Mouse (Mus musculus): ENCODE results near the gene Col12a1. TPM values are rescaled to one million over a fixed set of nuclear protein-coding genes. Genes with fewer than 3 reads are reported as not detected.

Gene Col12a1
- polyA plus RNA-seq, 1 experiment, result 4.7 TPM

DNA sequence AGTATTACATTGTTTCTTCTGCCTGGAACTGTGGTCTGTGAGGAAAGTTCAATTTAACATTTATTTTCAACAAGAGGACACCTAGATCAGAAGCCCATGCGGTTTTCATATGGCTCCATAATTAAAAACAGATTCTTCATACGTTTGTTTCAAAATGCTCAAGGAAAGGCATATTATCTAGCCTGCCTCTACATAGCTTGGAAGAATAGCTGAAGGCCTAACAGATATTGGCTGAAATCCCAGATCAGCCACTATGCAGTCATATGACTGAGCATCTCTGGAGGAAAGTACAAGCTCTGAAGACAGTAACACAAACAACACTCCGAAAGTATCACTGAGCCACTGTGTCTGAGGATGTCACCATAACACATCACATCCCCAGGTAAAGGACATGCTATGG, 72.9 kb downstream of the Col12a1 start:
- no peaks in the 10 kb centered on the region for H3K4me1 ChIP-seq (ENCODE audit: control insufficient read depth, insufficient read depth, low read length)
- H3K36me3 ChIP-seq (ENCODE audit: control insufficient read depth, insufficient read depth, low read length), result no peaks in the 10 kb centered on the region
- no peak overlapping the region for H3K27ac ChIP-seq (ENCODE audit: control insufficient read depth, insufficient read depth, low read depth, low read length)
- TF ChIP-seq CTCF (IDR thresholded peaks at IDR 0.05; ENCODE audit: control insufficient read depth, insufficient read depth, insufficient replicate concordance, low read depth, low read length) (no peak), POLR2A (IDR thresholded peaks at IDR 0.05; ENCODE audit: control insufficient read depth, low read depth, low read length) (no peak)
- H3K4me3 ChIP-seq (ENCODE audit: control insufficient read depth, low read depth, low read length), result no peak overlapping the region
- no peaks in the 10 kb centered on the region for H3K27me3 ChIP-seq (ENCODE audit: control insufficient read depth, insufficient read depth, low read length)

DNA sequence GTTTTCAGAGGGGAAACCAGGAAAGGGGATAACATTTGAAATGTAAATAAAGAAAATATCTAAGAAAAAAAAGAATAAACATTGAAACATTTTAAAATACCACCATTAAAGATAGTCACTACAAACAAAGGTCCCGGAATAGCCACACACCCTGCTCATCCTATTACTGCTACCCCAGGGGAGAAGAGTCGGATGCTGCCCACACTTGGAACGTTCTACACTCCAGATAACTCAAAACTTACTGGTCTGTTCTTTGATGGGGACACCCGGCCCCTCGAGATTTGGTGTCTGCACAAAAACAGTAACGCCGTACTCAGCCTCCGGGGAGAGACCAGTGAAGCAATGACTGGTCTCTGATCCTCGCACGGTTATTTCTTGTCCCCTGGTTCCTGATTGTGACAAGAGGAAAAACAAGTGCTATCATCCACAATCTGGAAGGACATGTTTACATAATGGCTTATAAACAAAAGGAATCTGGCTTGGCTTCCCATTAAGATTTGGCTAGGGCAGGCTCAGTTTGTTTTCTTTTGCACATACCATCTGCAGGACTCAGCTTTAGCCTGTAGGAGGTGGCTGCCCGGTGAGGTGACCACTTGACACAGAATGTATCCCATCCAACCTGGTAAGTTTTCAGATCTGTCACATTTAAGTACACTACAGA, 79.1 kb downstream of the Col12a1 start:
- no peak overlapping the region for H3K4me3 ChIP-seq (ENCODE audit: control insufficient read depth, low read depth, low read length)
- no peaks in the 10 kb centered on the region for H3K36me3 ChIP-seq (ENCODE audit: control insufficient read depth, insufficient read depth, low read length)
- TF ChIP-seq CTCF (IDR thresholded peaks at IDR 0.05; ENCODE audit: control insufficient read depth, insufficient read depth, insufficient replicate concordance, low read depth, low read length) (no peak), POLR2A (IDR thresholded peaks at IDR 0.05; ENCODE audit: control insufficient read depth, low read depth, low read length) (no peak)
- no peak overlapping the region for H3K27ac ChIP-seq (ENCODE audit: control insufficient read depth, insufficient read depth, low read depth, low read length)
- no peaks in the 10 kb centered on the region for H3K27me3 ChIP-seq (ENCODE audit: control insufficient read depth, insufficient read depth, low read length)
- no peaks in the 10 kb centered on the region for H3K4me1 ChIP-seq (ENCODE audit: control insufficient read depth, insufficient read depth, low read length)

DNA sequence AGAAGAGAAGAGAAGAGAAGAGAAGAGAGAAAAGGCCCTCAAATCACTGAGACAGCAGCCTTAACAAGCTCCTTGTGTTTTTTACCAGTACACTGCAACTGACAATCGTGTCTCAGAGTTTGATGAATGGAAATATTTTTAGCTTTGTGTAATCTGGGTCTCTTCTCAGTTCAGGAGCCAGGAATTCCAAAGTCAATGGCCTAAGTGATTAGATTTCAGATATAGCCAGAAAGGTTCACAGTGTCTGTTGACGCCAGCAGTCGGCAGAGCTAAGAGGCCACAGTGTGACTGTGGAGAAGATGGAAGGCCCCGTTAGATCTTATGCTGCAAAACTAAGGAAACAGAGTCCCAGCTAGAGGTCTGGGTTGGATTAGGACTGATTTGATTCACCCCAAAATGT, 80.8 kb downstream of the Col12a1 start:
- Histone ChIP-seq H3K4me1 (ENCODE audit: control insufficient read depth, insufficient read depth, low read length) (no peaks in the 10 kb centered on the region), H3K36me3 (ENCODE audit: control insufficient read depth, insufficient read depth, low read length) (no peaks in the 10 kb centered on the region), H3K27ac (ENCODE audit: control insufficient read depth, insufficient read depth, low read depth, low read length) (no peak overlapping the region), H3K4me3 (ENCODE audit: control insufficient read depth, low read depth, low read length) (no peak overlapping the region), H3K27me3 (ENCODE audit: control insufficient read depth, insufficient read depth, low read length) (no peaks in the 10 kb centered on the region)
- TF ChIP-seq CTCF (IDR thresholded peaks at IDR 0.05; ENCODE audit: control insufficient read depth, insufficient read depth, insufficient replicate concordance, low read depth, low read length), result no peak
- no peak for TF ChIP-seq POLR2A (IDR thresholded peaks at IDR 0.05; ENCODE audit: control insufficient read depth, low read depth, low read length)

DNA sequence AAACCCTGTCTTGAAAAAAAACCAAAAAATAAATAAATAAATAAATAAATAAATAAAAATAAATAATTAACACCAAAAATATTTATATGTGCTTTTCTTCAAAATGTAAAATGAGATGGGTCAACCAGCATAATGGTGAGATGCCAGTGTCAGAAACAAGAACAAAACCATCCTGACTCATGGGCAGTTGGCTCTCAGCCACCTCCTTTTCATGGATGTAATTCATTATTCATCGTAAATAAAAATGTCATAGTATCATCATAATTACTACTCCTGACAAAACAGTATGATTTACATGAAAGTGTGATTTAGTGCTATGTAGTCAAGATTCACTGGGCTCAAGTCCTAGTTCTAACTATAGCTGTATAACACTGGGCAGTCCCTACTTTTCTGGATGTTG, 84.6 kb downstream of the Col12a1 start:
- Histone ChIP-seq H3K4me1 (ENCODE audit: control insufficient read depth, insufficient read depth, low read length) (no peaks in the 10 kb centered on the region), H3K27me3 (ENCODE audit: control insufficient read depth, insufficient read depth, low read length) (no peaks in the 10 kb centered on the region), H3K36me3 (ENCODE audit: control insufficient read depth, insufficient read depth, low read length) (no peaks in the 10 kb centered on the region), H3K4me3 (ENCODE audit: control insufficient read depth, low read depth, low read length) (no peak overlapping the region), H3K27ac (ENCODE audit: control insufficient read depth, insufficient read depth, low read depth, low read length) (no peak overlapping the region)
- no peak for TF ChIP-seq POLR2A (IDR thresholded peaks at IDR 0.05; ENCODE audit: control insufficient read depth, low read depth, low read length)
- no peak for TF ChIP-seq CTCF (IDR thresholded peaks at IDR 0.05; ENCODE audit: control insufficient read depth, insufficient read depth, insufficient replicate concordance, low read depth, low read length)

DNA sequence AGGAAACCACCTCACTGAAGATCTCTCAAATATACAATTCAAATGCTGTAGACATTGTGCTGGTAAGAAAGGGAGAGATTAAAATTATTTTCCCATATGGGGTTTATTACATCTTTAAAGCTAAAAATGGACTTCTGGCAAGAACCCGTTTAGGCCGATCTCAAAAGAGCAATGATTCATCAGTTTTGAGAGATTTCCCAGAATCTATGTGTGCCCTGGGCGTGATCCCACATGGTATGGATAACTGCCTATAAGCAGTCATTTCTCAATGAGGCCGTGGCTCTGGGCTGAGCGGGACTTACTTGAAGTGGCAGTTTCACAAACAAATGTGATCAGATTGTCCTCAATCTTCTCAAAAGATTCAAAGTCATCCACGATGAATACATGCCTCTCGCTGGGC, 87.4 kb downstream of the Col12a1 start:
- TF ChIP-seq CTCF (IDR thresholded peaks at IDR 0.05; ENCODE audit: control insufficient read depth, insufficient read depth, insufficient replicate concordance, low read depth, low read length) (no peak), POLR2A (IDR thresholded peaks at IDR 0.05; ENCODE audit: control insufficient read depth, low read depth, low read length) (no peak)
- Histone ChIP-seq H3K4me3 (ENCODE audit: control insufficient read depth, low read depth, low read length) (no peak overlapping the region), H3K4me1 (ENCODE audit: control insufficient read depth, insufficient read depth, low read length) (no peaks in the 10 kb centered on the region), H3K27me3 (ENCODE audit: control insufficient read depth, insufficient read depth, low read length) (no peaks in the 10 kb centered on the region), H3K27ac (ENCODE audit: control insufficient read depth, insufficient read depth, low read depth, low read length) (no peak overlapping the region), H3K36me3 (ENCODE audit: control insufficient read depth, insufficient read depth, low read length) (no peaks in the 10 kb centered on the region)

DNA sequence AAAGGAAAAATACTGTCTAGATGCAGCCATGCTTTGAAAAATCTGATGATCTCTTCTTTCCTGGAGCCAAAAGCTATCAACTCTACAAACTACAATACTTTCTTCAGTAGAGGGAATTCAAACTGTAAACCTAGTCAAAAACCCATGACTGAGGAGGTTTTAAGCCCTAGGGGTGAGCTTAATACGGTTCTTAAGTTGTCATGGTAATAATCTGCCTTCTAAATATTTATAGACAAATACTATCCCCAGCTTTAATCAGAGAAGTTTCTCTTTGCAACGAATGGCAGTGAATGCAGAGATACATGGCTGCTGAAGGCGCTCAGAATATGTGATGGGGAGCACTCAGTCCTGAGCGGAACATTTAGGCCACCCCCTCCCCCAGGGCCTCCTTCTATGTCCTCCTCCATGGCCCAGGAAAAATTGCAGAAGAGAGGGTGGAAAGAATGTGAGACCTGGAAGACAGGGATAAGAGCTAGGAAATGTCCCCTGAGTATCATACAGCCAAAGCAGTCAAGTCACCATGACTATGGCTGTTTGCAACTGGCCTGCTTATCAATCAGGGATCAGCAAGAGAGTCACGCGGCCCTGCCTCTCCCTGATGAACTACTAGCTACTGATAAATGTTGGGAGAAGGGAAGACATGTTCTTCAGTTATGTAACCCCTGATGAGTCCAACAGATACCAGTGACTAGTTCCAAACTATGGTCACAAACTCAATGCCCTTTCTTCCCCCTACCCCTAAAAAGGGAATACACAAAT, 99.6 kb downstream of the Col12a1 start:
- TF ChIP-seq POLR2A (IDR thresholded peaks at IDR 0.05; ENCODE audit: control insufficient read depth, low read depth, low read length) (no peak), CTCF (IDR thresholded peaks at IDR 0.05; ENCODE audit: control insufficient read depth, insufficient read depth, insufficient replicate concordance, low read depth, low read length) (no peak)
- no peak overlapping the region for H3K27ac ChIP-seq (ENCODE audit: control insufficient read depth, insufficient read depth, low read depth, low read length)

DNA sequence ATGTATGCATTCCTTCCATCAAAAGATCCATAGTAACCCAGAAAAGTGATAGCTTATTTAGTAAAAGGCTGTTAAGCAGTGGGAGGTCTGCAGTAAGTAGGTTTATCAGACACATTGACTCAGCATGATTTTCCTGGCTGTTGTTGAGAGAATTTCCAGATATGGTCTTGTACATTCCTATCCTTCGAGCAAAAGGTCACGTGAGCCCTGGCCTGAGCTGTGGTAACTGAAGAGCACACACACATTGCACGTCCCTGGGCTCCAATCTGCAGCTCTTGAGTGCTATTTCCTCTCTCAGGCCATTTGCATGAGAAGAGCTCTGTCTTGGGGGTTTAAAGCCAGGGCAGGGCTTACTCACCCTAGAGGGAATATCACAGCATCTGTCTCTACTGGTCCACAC, 101.3 kb downstream of the Col12a1 start:
- no peaks in the 10 kb centered on the region for H3K27me3 ChIP-seq (ENCODE audit: control insufficient read depth, insufficient read depth, low read length)
- no peaks in the 10 kb centered on the region for H3K4me1 ChIP-seq (ENCODE audit: control insufficient read depth, insufficient read depth, low read length)
- TF ChIP-seq POLR2A (IDR thresholded peaks at IDR 0.05; ENCODE audit: control insufficient read depth, low read depth, low read length), result no peak
- TF ChIP-seq CTCF (IDR thresholded peaks at IDR 0.05; ENCODE audit: control insufficient read depth, insufficient read depth, insufficient replicate concordance, low read depth, low read length), result no peak
- H3K4me3 ChIP-seq (ENCODE audit: control insufficient read depth, low read depth, low read length), result no peak overlapping the region
- no peak overlapping the region for H3K27ac ChIP-seq (ENCODE audit: control insufficient read depth, insufficient read depth, low read depth, low read length)
- no peaks in the 10 kb centered on the region for H3K36me3 ChIP-seq (ENCODE audit: control insufficient read depth, insufficient read depth, low read length)

More for the DNA sequence above, 99.6 kb downstream of the Col12a1 start:
- no peaks in the 10 kb centered on the region for H3K36me3 ChIP-seq (ENCODE audit: control insufficient read depth, insufficient read depth, low read length)
- H3K27me3 ChIP-seq (ENCODE audit: control insufficient read depth, insufficient read depth, low read length), result no peaks in the 10 kb centered on the region
- no peak overlapping the region for H3K4me3 ChIP-seq (ENCODE audit: control insufficient read depth, low read depth, low read length)
- H3K4me1 ChIP-seq (ENCODE audit: control insufficient read depth, insufficient read depth, low read length), result no peaks in the 10 kb centered on the region

All from testis, adult 2 months (tissue).